Mouse (Mus musculus): ENCODE results near the gene Fkbp2. TPM values are rescaled to one million over a fixed set of nuclear protein-coding genes. Genes with fewer than 3 reads are reported as not detected.
A peak's percentile ranks its signal among the peaks of the same experiment; 100 is the strongest.

The Fkbp2 gene
- polyA plus RNA-seq, 1 experiment from 2014 or later, result 134 TPM

GRCm38 (mm10) chr19:6931002-6931401 is 49.3 kb downstream of the Fkbp2 start:
- Histone ChIP-seq H3K27me3 (ENCODE audit: control insufficient read depth, insufficient read depth, low read length) (peaks cover 10% of the 10 kb centered on the region), H3K4me2 (replicated peaks; ENCODE audit: low read depth) (no peak overlapping the region), H3K27ac (replicated peaks) (no peak overlapping the region), H3K4me3 (ENCODE audit: low read depth, low read length) (no peak overlapping the region), H3K9me3 (ENCODE audit: control insufficient read depth, low read length) (no peaks in the 10 kb centered on the region), H3K36me3 (ENCODE audit: control insufficient read depth, insufficient read depth, low read length) (no peaks in the 10 kb centered on the region), H3K9ac (ENCODE audit: low read length) (no peak overlapping the region), H3K4me1 (replicated peaks; ENCODE audit: control insufficient read depth, insufficient read depth) (no peaks in the 10 kb centered on the region)
- WGBS, result 10% methylated on average over 2 of the region's 2 CpGs
- DNase-seq (ENCODE audit: low spot score) (no peak), ATAC-seq (ENCODE audit: low FRiP score, low TSS enrichment) (no peak)
- TF ChIP-seq CTCF (IDR thresholded peaks at IDR 0.05; ENCODE audit: low read depth) (no peak), EP300 (optimal IDR thresholded peaks at IDR 0.05) (no peak)

GRCm38 (mm10) chr19:6928080-6928479 is 52.2 kb downstream of the Fkbp2 start:
- peak overlapping the region; percentile 37 for H3K27ac ChIP-seq (replicated peaks)
- DNase-seq (ENCODE audit: low spot score), result no peak
- H3K4me3 ChIP-seq (ENCODE audit: low read depth, low read length), result peak overlapping the region; percentile 17; the same call in 1 of the 2 replicates

More at GRCm38 (mm10) chr19:6928080-6928479, 52.2 kb downstream of the Fkbp2 start:
- Histone ChIP-seq H3K4me1 (replicated peaks; ENCODE audit: control insufficient read depth, insufficient read depth) (peaks cover 9% of the 10 kb centered on the region), H3K27me3 (ENCODE audit: control insufficient read depth, insufficient read depth, low read length) (peaks cover 4% of the 10 kb centered on the region; the same call in 1 of the 2 replicates), H3K9ac (ENCODE audit: low read length) (no peak overlapping the region), H3K9me3 (ENCODE audit: control insufficient read depth, low read length) (no peaks in the 10 kb centered on the region), H3K36me3 (ENCODE audit: control insufficient read depth, insufficient read depth, low read length) (no peaks in the 10 kb centered on the region), H3K4me2 (replicated peaks; ENCODE audit: low read depth) (peak overlapping the region; percentile 41)
- 17% methylated on average over 9 of the region's 9 CpGs for WGBS
- no peak for ATAC-seq (ENCODE audit: low FRiP score, low TSS enrichment)
- TF ChIP-seq EP300 (optimal IDR thresholded peaks at IDR 0.05) (no peak), CTCF (IDR thresholded peaks at IDR 0.05; ENCODE audit: low read depth) (no peak)

Other genes starting within 250 kb of the Fkbp2 start
- gene Rps6ka4, start 139.9 kb downstream of the Fkbp2 start, polyA plus RNA-seq (2015; fragmentation: Nextera tagmentation; extraction: Ambion mirVana), result 34.7 and 34.9 TPM in 2 replicates
- gene Ccdc88b, start 122.3 kb downstream of the Fkbp2 start, polyA plus RNA-seq (2015; fragmentation: Nextera tagmentation; extraction: Ambion mirVana), result 0.34 and 0.45 TPM in 2 replicates
- gene Trmt112, start 70.8 kb downstream of the Fkbp2 start, polyA plus RNA-seq (2015; fragmentation: Nextera tagmentation; extraction: Ambion mirVana), result 75.8 and 85.9 TPM in 2 replicates
- 537 and 559 TPM in 2 replicates for gene Prdx5, start 70.4 kb downstream of the Fkbp2 start, polyA plus RNA-seq (2015; fragmentation: Nextera tagmentation; extraction: Ambion mirVana)
- 20.4 and 20.8 TPM in 2 replicates for gene Esrra, start 58.7 kb downstream of the Fkbp2 start, polyA plus RNA-seq (2015; fragmentation: Nextera tagmentation; extraction: Ambion mirVana)
- 3.7 and 4.5 TPM in 2 replicates for gene Catsperz, start 55.1 kb downstream of the Fkbp2 start, polyA plus RNA-seq (2015; fragmentation: Nextera tagmentation; extraction: Ambion mirVana)
- gene Kcnk4, start 46.0 kb downstream of the Fkbp2 start, polyA plus RNA-seq (2015; fragmentation: Nextera tagmentation; extraction: Ambion mirVana), result 0.75 and 0.98 TPM in 2 replicates
- 79.0 and 82.8 TPM in 2 replicates for gene Bad, start 38.6 kb downstream of the Fkbp2 start, polyA plus RNA-seq (2015; fragmentation: Nextera tagmentation; extraction: Ambion mirVana)
- gene Gpr137, start 38.0 kb downstream of the Fkbp2 start, polyA plus RNA-seq (2015; fragmentation: Nextera tagmentation; extraction: Ambion mirVana), result 24.7 and 28.7 TPM in 2 replicates
- 143 and 148 TPM in 2 replicates for gene Ppp1r14b, start 5.5 kb downstream of the Fkbp2 start, polyA plus RNA-seq (2015; fragmentation: Nextera tagmentation; extraction: Ambion mirVana)
- 30.0 and 33.2 TPM in 2 replicates for gene Plcb3, start 4.0 kb downstream of the Fkbp2 start, polyA plus RNA-seq (2015; fragmentation: Nextera tagmentation; extraction: Ambion mirVana)
- gene Vegfb, start 7.2 kb upstream of the Fkbp2 start, polyA plus RNA-seq (2015; fragmentation: Nextera tagmentation; extraction: Ambion mirVana), result 26.2 and 28.0 TPM in 2 replicates
- gene Dnajc4, start 12.1 kb upstream of the Fkbp2 start, polyA plus RNA-seq (2015; fragmentation: Nextera tagmentation; extraction: Ambion mirVana), result 33.0 and 37.2 TPM in 2 replicates
- 21.1 and 21.2 TPM in 2 replicates for gene Nudt22, start 15.6 kb upstream of the Fkbp2 start, polyA plus RNA-seq (2015; fragmentation: Nextera tagmentation; extraction: Ambion mirVana)
- gene Trpt1, start 15.6 kb upstream of the Fkbp2 start, polyA plus RNA-seq (2015; fragmentation: Nextera tagmentation; extraction: Ambion mirVana), result 10.0 and 10.1 TPM in 2 replicates
- gene Fermt3, start 39.0 kb upstream of the Fkbp2 start, polyA plus RNA-seq (2015; fragmentation: Nextera tagmentation; extraction: Ambion mirVana), result 7.6 and 8.1 TPM in 2 replicates
- 67.9 and 69.7 TPM in 2 replicates for gene Stip1, start 59.5 kb upstream of the Fkbp2 start, polyA plus RNA-seq (2015; fragmentation: Nextera tagmentation; extraction: Ambion mirVana)
- gene Macrod1, start 76.3 kb upstream of the Fkbp2 start, polyA plus RNA-seq (2015; fragmentation: Nextera tagmentation; extraction: Ambion mirVana), result 16.8 and 20.5 TPM in 2 replicates
- 1.1 and 1.6 TPM in 2 replicates for gene Flrt1, start 125.2 kb upstream of the Fkbp2 start, polyA plus RNA-seq (2015; fragmentation: Nextera tagmentation; extraction: Ambion mirVana)
- gene Otub1, start 225.8 kb upstream of the Fkbp2 start, polyA plus RNA-seq (2015; fragmentation: Nextera tagmentation; extraction: Ambion mirVana), result 121 and 126 TPM in 2 replicates
- gene Cox8a, start 237.1 kb upstream of the Fkbp2 start, polyA plus RNA-seq (2015; fragmentation: Nextera tagmentation; extraction: Ambion mirVana), result 1,651 and 1,766 TPM in 2 replicates